Mouse (Mus musculus) gastrocnemius, adult 18-20 months (tissue): ENCODE results near the gene Tmem63c. TPM values are rescaled to one million over a fixed set of nuclear protein-coding genes. Genes with fewer than 3 reads are reported as not detected.
A peak's percentile ranks its signal among the peaks of the same experiment; 100 is the strongest.

Experiments
- DNase-seq: peaks from one replicate; pipeline ENCODE4 v3.0.0; 2021; ENCODE audit warnings: low spot score
- long read RNA-seq, 2 experiments: library from polyadenylated mRNA; stranded (forward); transcript quantifications; one replicate each; pipeline ENCODE4 v2.0.0; 2021
- total RNA-seq, 2 experiments: library from RNA; stranded (reverse); gene quantifications; 2 replicates each; pipeline ENCODE4 v1.2.3; 2021

The Tmem63c gene
- total RNA-seq = not detected
- long read RNA-seq, experiment 1 = 0 reads
- long read RNA-seq, experiment 2 = 0 reads

DNA sequence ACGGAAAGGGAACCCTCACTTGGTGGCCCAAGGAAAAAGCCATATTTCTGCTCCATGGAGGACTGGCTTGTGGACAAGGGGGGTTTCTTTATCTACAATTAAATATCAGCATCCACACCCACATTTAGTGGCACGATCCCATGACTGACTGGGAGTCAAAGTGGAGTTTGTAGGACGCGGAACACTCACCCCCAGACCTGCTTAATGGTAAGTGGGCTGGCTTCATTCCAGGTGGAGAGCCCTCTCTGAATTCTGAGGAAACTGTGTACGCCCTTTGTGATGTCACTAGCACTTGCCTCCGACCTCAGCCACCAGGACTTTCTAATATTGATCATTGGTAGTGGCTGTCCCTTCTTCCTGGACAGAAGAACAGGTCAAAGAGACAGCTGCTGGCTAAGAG, at the start of gene Tmem63c:
Tmem63c (plus strand) TSS at position 301 of the 400 bp plus-strand sequence.
- DNase-seq = no peak

- no peak for DNase-seq
Observed at GRCm38 (mm10) chr12:86973216-86973615, 47.9 kb upstream of the Tmem63c start.

DNA sequence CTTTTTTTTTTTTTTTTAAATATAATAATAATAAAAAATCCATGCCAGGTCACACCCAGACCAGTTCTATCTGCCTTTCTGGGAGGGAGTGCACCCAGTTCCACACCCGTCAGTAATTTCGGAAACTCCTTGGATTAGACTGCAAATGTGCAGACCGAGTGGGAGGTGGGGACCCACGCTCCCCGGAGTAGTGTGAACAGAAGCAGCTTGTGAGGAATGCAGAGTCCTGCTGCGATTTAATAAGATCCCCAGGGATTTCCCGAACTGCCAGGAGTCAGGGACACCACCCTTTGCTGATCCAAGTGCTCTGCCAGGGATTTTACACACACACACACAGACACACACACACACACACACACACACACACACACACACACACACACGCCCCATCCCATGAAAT, 47.4 kb upstream of the Tmem63c start:
- no peak for DNase-seq

DNA sequence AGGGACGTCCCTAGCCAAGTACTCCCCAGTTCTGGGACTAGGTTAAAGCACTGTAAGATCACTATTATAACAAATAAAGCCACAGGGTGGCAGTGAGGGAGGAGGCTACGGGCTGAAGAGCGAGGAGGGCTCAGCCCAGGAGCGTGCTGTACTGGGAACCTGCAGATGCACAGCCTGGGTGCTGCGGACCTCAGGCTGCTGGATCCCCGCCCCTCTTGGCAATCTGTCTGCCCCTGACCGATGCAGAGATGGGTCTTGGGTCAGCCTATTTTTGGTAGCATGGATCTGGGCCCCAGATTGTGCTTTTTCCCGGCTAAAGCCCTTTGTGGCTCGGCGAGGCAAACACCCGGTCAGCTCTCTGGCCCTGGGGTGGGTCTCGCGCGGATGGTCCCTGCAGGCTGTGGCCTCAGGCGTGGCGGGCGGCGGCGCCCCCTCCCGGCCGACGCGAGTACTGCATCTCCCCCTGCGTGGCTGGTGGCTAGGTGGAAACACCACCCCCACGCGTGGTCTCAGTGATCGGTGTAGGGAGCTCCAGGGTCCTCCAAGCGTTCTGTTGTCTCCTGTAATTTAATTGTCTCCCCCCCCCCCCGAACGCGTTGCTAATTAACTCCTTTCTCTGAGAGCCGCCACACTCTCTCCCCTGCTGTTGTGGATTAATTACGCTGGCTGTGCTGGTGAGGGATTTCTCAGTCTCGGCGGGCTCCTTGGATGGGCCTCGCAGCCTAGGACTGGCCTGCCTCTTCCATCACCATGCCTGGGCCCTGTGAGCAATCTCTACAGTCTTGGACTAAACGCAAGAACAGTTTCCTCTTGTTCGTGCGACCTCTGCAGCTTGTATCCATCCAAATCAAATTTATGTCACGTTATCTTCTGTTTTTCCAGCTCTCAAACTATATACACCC, 46.5 kb upstream of the Tmem63c start:
- peak; percentile 70 for DNase-seq

- no peak for DNase-seq
Observed at GRCm38 (mm10) chr12:86975761-86976160, 45.4 kb upstream of the Tmem63c start.

- no peak for DNase-seq
Observed at GRCm38 (mm10) chr12:86976511-86977168, 44.5 kb upstream of the Tmem63c start.

DNA sequence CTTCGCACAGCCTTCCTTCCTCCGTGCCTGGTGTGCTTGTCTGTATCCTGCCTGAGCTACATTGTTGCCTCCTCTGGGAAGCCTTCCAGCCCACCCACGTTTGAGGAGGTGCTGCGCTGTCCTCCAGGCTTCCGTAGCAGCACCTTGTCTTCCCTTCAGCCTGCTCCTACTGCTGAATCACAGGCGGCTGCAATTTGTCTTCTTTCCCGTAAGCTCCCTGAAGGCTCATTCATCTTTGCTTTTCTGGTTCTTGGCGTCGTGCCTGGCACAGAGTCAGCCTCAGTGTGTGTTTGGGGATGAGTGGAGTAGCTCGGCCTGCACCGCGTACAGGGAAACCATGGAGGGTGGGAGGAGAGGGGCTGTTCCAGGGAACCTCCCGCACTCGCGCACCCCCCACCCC, 43.3 kb upstream of the Tmem63c start:
- no peak for DNase-seq

- no peak for DNase-seq
Observed at GRCm38 (mm10) chr12:86981180-86981579, 40.0 kb upstream of the Tmem63c start.

DNA sequence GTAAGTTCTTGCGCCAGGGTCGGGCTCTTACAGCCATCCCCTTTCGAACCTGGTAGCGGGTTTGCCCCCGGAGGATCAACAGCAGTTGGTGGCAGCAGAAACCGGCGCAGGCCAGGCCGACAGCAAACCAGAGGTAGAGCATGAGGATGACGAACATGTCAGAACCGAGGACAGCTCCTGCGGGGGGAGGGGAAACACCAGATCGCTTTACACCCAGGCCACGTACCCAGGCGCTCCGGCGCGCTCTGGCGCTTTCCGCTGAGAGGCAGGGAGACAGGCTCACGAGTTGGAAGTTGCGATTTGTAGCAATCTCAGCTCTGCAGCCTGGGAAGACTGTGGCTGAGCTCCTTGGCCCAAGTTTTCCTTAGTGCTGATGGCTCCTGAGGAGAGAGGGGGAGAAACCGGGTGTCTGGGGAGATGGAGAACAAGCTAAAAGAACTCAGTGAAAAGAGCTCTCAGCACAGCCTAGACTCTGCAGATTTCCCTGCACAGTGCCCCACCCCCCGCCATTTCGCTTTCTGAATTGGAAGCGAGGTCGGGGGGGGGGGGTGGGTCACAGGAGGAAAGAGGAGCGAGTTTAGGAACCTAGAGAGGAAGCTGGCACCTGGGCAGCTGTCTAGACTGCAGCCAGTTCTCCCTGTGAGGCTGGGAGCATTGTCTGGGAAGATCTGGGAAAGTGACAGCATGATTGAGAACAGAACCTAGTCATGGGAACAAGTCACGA, 37.5 kb upstream of the Tmem63c start:
- DNase-seq = peak; percentile 81

DNA sequence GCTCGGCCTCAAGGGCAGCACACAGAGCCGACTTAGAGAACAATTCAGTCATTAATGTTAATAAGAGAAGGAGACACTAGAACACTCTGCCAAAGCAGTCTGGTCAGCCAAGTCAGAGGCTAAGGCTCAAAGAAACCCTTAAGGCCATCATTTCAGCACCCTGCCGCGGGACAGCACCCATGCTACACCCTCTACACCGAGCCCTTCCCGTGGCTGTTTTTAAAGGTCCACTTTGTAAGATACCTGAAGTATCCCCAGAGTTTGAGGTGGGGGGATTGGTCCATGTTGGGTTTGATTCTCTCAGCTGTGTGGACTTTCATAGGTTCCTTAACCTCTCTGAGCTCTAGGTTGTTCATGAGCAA, 37.0 kb upstream of the Tmem63c start:
- no peak for DNase-seq

DNA sequence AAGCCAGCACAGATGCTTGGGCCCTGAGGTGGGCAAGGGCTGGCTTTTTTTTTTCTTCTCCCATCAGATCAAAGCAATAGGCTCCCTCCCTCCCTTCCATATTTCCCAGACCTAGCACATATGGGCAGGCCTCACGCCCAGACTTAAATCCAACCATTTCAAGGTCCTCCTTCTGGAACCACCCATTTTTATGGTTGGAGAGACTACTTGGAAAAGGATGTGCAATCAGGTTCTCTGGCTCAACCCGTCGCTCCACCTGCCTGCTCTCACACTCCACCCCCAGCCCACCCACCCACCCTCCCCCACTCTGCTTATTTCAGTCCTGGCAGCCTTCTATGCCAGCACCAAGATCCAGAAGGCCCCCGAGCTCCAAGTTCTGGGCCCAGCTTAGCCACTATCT, 34.6 kb upstream of the Tmem63c start:
- DNase-seq = no peak

GRCm38 (mm10) chr12:86988227-86988626, 32.9 kb upstream of the Tmem63c start:
- no peak for DNase-seq

DNA sequence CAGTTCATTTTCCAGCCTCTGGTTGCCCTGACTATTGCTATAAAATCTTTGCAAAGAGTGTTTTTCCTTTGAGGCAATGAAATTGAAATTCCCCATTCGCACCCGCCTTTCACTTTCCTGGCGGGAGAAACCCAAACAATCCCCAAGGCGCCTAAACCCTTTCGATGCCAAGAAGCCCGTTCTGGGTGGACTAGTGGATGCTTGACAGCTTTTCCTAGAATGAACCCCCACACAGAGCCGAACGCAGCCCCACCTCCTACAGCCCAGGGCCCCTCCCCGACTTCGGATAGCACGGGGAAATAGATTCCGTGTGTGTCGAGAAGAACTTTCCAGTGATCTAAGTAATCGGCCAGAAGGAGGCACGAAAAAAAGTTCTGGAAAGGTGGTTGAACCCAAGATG, 31.8 kb upstream of the Tmem63c start:
- DNase-seq = no peak

- DNase-seq = no peak
Observed at GRCm38 (mm10) chr12:86989890-86990754, 31.0 kb upstream of the Tmem63c start, which contains the start of gene Zdhhc22. Gene Zdhhc22, minus strand, starts transcription at chr12:86990430.

GRCm38 (mm10) chr12:86990755-86991110, 30.4 kb upstream of the Tmem63c start:
- no peak for DNase-seq

GRCm38 (mm10) chr12:86994166-86994565, 27.0 kb upstream of the Tmem63c start:
- no peak for DNase-seq

GRCm38 (mm10) chr12:86994776-86995175, 26.4 kb upstream of the Tmem63c start:
- DNase-seq = no peak

- no peak for DNase-seq
Observed at GRCm38 (mm10) chr12:86995931-86996330, 25.2 kb upstream of the Tmem63c start.

DNA sequence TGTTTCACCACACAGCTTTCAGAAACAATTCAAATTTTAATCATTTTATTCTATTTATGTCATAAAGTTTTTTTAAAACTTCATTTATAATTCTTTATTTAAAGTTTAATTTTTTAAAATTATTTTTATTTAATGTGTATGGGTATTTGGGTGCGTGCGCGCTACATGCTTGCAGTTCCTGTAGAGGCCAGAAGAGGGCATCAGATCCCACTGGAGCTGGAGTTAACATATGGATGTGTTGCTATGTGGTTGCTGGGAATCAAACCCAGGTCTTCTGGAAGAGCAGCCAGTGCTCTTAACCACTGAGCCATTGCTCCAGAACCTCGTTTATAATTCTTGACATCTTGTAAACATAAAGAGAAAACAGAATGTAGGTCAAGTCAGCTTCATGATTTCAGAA, 22.4 kb upstream of the Tmem63c start:
- DNase-seq = no peak

DNA sequence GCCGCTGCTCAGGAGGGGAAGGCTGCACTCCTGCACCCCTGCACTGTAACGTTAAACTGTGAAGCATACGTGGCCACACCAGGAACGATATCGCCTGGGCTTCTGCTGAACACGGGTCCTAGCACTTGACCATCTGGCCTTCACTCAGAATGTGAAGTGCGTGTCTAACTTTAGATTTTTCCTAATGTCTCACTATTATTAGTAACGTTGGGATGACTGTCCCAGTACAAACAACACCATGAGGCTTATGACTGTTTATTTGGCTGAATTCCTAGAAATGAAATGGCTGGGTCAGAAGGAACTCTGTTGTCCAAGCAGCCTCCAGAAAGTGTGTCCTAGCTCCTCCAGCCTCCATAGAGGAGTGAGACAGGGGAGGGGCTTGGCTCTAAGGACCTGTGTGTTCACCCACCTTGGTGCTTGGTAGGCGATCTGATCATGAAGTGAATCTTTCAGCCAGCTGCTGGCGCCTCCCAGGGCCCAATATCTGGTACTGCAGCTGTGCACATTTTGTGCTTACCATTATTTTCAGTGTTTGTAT, 21.8 kb upstream of the Tmem63c start:
- DNase-seq = peak; percentile 78
